Mouse (Mus musculus): ENCODE measurements around the gene Fam83f.
A peak's percentile ranks its signal among the peaks of the same experiment; 100 is the strongest.

Gene Fam83f

GRCm38 (mm10) chr15:80688536-80688935 is 16.9 kb downstream of the Fam83f start:
- Histone ChIP-seq H3K4me3 (replicated peaks; ENCODE audit: low read length) (no peak overlapping the region), H3K27me3 (ENCODE audit: insufficient read depth, low read length) (peaks cover 17% of the 10 kb centered on the region), H3K9me3 (ENCODE audit: low read length) (no peaks in the 10 kb centered on the region), H3K36me3 (ENCODE audit: insufficient read depth, low read length) (no peaks in the 10 kb centered on the region), H3K4me1 (replicated peaks; ENCODE audit: low read depth, low read length) (0 out of 2 replicates have a peak, but pooled peaks cover 4% of the 10 kb centered on the region)
- no peak for TF ChIP-seq POU5F1 (IDR thresholded peaks at IDR 0.05; ENCODE audit: borderline replicate concordance, low read length)
- no peak for TF ChIP-seq NANOG (IDR thresholded peaks at IDR 0.05; ENCODE audit: borderline replicate concordance, low read length)
- TF ChIP-seq CTCF (conservative IDR thresholded peaks at IDR 0.05; ENCODE audit: low read length): no peak

GRCm38 (mm10) chr15:80693492-80693891 is 21.8 kb downstream of the Fam83f start:
- H3K9me3 ChIP-seq (ENCODE audit: low read length): no peaks in the 10 kb centered on the region
- H3K4me1 ChIP-seq (replicated peaks; ENCODE audit: low read depth, low read length): peaks cover 19% of the 10 kb centered on the region
- TF ChIP-seq NANOG (IDR thresholded peaks at IDR 0.05; ENCODE audit: borderline replicate concordance, low read length) (no peak), CTCF (conservative IDR thresholded peaks at IDR 0.05; ENCODE audit: low read length) (no peak), POU5F1 (IDR thresholded peaks at IDR 0.05; ENCODE audit: borderline replicate concordance, low read length) (no peak)
- H3K36me3 ChIP-seq (ENCODE audit: insufficient read depth, low read length): no peaks in the 10 kb centered on the region
- peaks cover 17% of the 10 kb centered on the region for H3K27me3 ChIP-seq (ENCODE audit: insufficient read depth, low read length)
- H3K4me3 ChIP-seq (replicated peaks; ENCODE audit: low read length): no peak overlapping the region

GRCm38 (mm10) chr15:80694125-80694910 is 22.7 kb downstream of the Fam83f start:
- Histone ChIP-seq H3K4me1 (replicated peaks; ENCODE audit: low read depth, low read length) (peaks cover 19% of the 10 kb centered on the region), H3K9me3 (ENCODE audit: low read length) (no peaks in the 10 kb centered on the region), H3K36me3 (ENCODE audit: insufficient read depth, low read length) (no peaks in the 10 kb centered on the region), H3K4me3 (replicated peaks; ENCODE audit: low read length) (no peak overlapping the region), H3K27me3 (ENCODE audit: insufficient read depth, low read length) (peaks cover 17% of the 10 kb centered on the region)
- TF ChIP-seq CTCF (conservative IDR thresholded peaks at IDR 0.05; ENCODE audit: low read length) (peak; percentile 78), NANOG (IDR thresholded peaks at IDR 0.05; ENCODE audit: borderline replicate concordance, low read length) (no peak)

- TF ChIP-seq CTCF (conservative IDR thresholded peaks at IDR 0.05; ENCODE audit: low read length): no peak
- no peak for TF ChIP-seq NANOG (IDR thresholded peaks at IDR 0.05; ENCODE audit: borderline replicate concordance, low read length)
- no peak for TF ChIP-seq POU5F1 (IDR thresholded peaks at IDR 0.05; ENCODE audit: borderline replicate concordance, low read length)
Observed at GRCm38 (mm10) chr15:80697564-80697963, 25.9 kb downstream of the Fam83f start.

GRCm38 (mm10) chr15:80701481-80702257 is 30.0 kb downstream of the Fam83f start:
- no peaks in the 10 kb centered on the region for H3K9me3 ChIP-seq (ENCODE audit: low read length)
- peaks cover 19% of the 10 kb centered on the region for H3K4me1 ChIP-seq (replicated peaks; ENCODE audit: low read depth, low read length)
- 0 out of 2 replicates have a peak, but pooled peaks cover 7% of the 10 kb centered on the region for H3K27me3 ChIP-seq (ENCODE audit: insufficient read depth, low read length)
- no peaks in the 10 kb centered on the region for H3K36me3 ChIP-seq (ENCODE audit: insufficient read depth, low read length)
- no peak overlapping the region for H3K4me3 ChIP-seq (replicated peaks; ENCODE audit: low read length)
- TF ChIP-seq CTCF (conservative IDR thresholded peaks at IDR 0.05; ENCODE audit: low read length) (no peak), NANOG (IDR thresholded peaks at IDR 0.05; ENCODE audit: borderline replicate concordance, low read length) (no peak), POU5F1 (IDR thresholded peaks at IDR 0.05; ENCODE audit: borderline replicate concordance, low read length) (no peak)

More at GRCm38 (mm10) chr15:80697564-80697963, 25.9 kb downstream of the Fam83f start:
- Histone ChIP-seq H3K27me3 (ENCODE audit: insufficient read depth, low read length) (peaks cover 8% of the 10 kb centered on the region), H3K4me1 (replicated peaks; ENCODE audit: low read depth, low read length) (peaks cover 18% of the 10 kb centered on the region), H3K9me3 (ENCODE audit: low read length) (no peaks in the 10 kb centered on the region), H3K4me3 (replicated peaks; ENCODE audit: low read length) (no peak overlapping the region), H3K36me3 (ENCODE audit: insufficient read depth, low read length) (no peaks in the 10 kb centered on the region)

GRCm38 (mm10) chr15:80702910-80703309 is 31.3 kb downstream of the Fam83f start:
- TF ChIP-seq NANOG (IDR thresholded peaks at IDR 0.05; ENCODE audit: borderline replicate concordance, low read length) (no peak), CTCF (conservative IDR thresholded peaks at IDR 0.05; ENCODE audit: low read length) (no peak), POU5F1 (IDR thresholded peaks at IDR 0.05; ENCODE audit: borderline replicate concordance, low read length) (no peak)
- Histone ChIP-seq H3K27me3 (ENCODE audit: insufficient read depth, low read length) (0 out of 2 replicates have a peak, but pooled peaks cover 7% of the 10 kb centered on the region), H3K4me1 (replicated peaks; ENCODE audit: low read depth, low read length) (peaks cover 19% of the 10 kb centered on the region), H3K9me3 (ENCODE audit: low read length) (no peaks in the 10 kb centered on the region), H3K36me3 (ENCODE audit: insufficient read depth, low read length) (no peaks in the 10 kb centered on the region), H3K4me3 (replicated peaks; ENCODE audit: low read length) (no peak overlapping the region)

GRCm38 (mm10) chr15:80703495-80703894 is 31.8 kb downstream of the Fam83f start:
- H3K27me3 ChIP-seq (ENCODE audit: insufficient read depth, low read length): 0 out of 2 replicates have a peak, but pooled peaks cover 7% of the 10 kb centered on the region
- TF ChIP-seq POU5F1 (IDR thresholded peaks at IDR 0.05; ENCODE audit: borderline replicate concordance, low read length): no peak
- TF ChIP-seq NANOG (IDR thresholded peaks at IDR 0.05; ENCODE audit: borderline replicate concordance, low read length): no peak
- TF ChIP-seq CTCF (conservative IDR thresholded peaks at IDR 0.05; ENCODE audit: low read length): no peak
- H3K9me3 ChIP-seq (ENCODE audit: low read length): no peaks in the 10 kb centered on the region
- H3K4me3 ChIP-seq (replicated peaks; ENCODE audit: low read length): no peak overlapping the region
- H3K4me1 ChIP-seq (replicated peaks; ENCODE audit: low read depth, low read length): peaks cover 15% of the 10 kb centered on the region
- no peaks in the 10 kb centered on the region for H3K36me3 ChIP-seq (ENCODE audit: insufficient read depth, low read length)

- TF ChIP-seq CTCF (conservative IDR thresholded peaks at IDR 0.05; ENCODE audit: low read length) (peak; percentile 66), POU5F1 (IDR thresholded peaks at IDR 0.05; ENCODE audit: borderline replicate concordance, low read length) (no peak), NANOG (IDR thresholded peaks at IDR 0.05; ENCODE audit: borderline replicate concordance, low read length) (no peak)
- Histone ChIP-seq H3K27me3 (ENCODE audit: insufficient read depth, low read length) (0 out of 2 replicates have a peak, but pooled peaks cover 7% of the 10 kb centered on the region), H3K9me3 (ENCODE audit: low read length) (no peaks in the 10 kb centered on the region), H3K36me3 (ENCODE audit: insufficient read depth, low read length) (no peaks in the 10 kb centered on the region), H3K4me1 (replicated peaks; ENCODE audit: low read depth, low read length) (peaks cover 15% of the 10 kb centered on the region), H3K4me3 (replicated peaks; ENCODE audit: low read length) (no peak overlapping the region)
Observed at GRCm38 (mm10) chr15:80704267-80704666, 32.6 kb downstream of the Fam83f start.
